Mouse (Mus musculus) ES-E14 (cell line): ENCODE measurements around the gene Gpr65.

Experiments used
- CHD2 ChIP-seq: IDR thresholded peaks from 2 replicates; pipeline ENCODE4 v1.6.1; 2014; ENCODE audit warnings: mild to moderate bottlenecking, low read depth, low read length, inconsistent platforms
- ZNF384 ChIP-seq: IDR thresholded peaks from 2 replicates; pipeline ENCODE4 v1.6.1; 2012; ENCODE audit warnings: low read depth, low read length, inconsistent platforms

DNA sequence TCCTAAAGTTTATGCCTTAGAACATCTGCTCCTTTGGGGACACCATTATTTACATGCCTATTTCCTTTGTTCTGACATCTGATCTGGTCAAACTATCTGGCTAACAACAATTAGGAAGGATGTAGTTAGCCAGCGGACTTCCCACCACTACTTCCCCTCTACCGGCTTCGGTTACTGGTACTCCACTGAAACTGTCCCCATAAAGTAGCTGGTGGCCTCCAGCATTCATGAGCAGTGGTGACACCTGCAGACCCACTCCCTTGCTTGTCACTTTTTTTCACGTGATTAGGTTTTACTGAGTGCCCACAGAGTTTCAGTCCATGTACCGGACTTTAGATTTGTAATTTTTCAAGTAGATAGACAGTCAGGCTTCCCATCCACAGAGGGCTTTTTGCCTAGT is 47.5 kb downstream of the Gpr65 start:
- TF ChIP-seq CHD2, result no peak
- no peak for TF ChIP-seq ZNF384
